Mouse (Mus musculus): ENCODE data around the gene En1. TPM values are rescaled to one million over a fixed set of nuclear protein-coding genes. Genes with fewer than 3 reads are reported as not detected.

The En1 gene
- polyA plus RNA-seq, 1 experiment from 2014 or later = 0.09 TPM

DNA sequence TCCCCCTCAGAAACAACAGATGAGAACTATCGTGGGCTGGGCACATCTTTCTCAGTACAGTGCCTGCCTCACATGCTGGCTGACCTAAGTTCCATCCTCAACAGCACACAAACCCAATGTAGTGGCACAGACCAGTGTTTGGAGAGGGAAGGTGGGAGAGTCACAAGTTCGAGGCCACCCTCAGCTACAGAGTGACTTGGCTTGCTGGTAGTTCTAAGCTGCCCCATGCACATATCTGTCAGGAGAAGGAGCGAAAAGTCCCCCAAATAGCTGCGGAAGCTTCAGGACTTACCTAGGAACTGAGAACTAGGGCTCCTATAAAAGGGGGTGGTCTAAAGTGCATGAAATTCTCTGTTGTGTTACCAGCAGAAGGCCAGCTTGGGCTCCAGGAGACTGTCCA lies 14.3 kb upstream of the En1 start:
- ATAC-seq (ENCODE audit: insufficient read depth, low FRiP score) = no peak
- Histone ChIP-seq H3K27me3 (ENCODE audit: control insufficient read depth, insufficient read depth, low read length) (peaks cover 17% of the 10 kb centered on the region), H3K9ac (ENCODE audit: low read length) (no peak overlapping the region), H3K27ac (ENCODE audit: low read length) (no peak overlapping the region), H3K4me2 (ENCODE audit: low read depth, low read length) (no peak overlapping the region), H3K36me3 (ENCODE audit: control insufficient read depth, insufficient read depth, low read length) (no peaks in the 10 kb centered on the region), H3K4me1 (ENCODE audit: control insufficient read depth, insufficient read depth, low read length) (no peaks in the 10 kb centered on the region), H3K4me3 (replicated peaks; ENCODE audit: low read length) (no peak overlapping the region), H3K9me3 (replicated peaks; ENCODE audit: control insufficient read depth, low read length) (no peaks in the 10 kb centered on the region)
- WGBS = 79% methylated on average over 4 of the region's 4 CpGs

DNA sequence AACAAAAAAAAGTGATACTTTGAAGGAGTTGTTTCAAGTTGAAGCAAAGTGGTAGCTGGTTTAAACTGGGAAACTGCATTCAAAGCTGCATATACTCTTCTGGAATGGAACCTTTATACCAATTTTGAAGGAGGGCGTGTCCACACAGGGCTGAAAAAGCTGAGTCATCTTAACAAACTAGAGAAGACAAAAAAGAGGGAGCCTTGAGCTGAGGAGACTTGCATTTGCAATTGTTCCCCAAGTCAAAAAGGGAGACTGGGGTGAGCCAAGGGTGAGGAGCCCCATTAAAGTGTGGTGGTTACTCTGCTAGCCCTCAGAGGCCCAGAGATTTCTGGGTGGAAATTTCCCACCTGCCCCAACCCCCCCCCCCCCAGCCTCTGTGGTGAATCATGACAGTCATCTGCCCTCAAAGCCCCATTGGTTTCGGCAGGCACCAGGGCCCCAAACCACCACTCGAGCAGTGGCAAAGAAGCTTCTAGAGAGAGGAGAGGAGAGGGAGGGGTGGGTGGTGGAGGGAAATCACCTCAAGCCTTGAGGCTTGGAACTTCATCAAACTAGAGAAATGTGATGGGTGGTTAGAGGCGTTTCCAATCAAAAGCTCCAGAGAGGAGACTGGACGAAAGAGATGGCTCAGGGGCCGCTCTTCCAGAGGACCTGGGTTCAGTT lies 13.7 kb upstream of the En1 start:
- H3K4me3 ChIP-seq (replicated peaks; ENCODE audit: low read length) = no peak overlapping the region
- no peak overlapping the region for H3K9ac ChIP-seq (ENCODE audit: low read length)
- H3K27me3 ChIP-seq (ENCODE audit: control insufficient read depth, insufficient read depth, low read length) = peaks cover 22% of the 10 kb centered on the region
- no peaks in the 10 kb centered on the region for H3K36me3 ChIP-seq (ENCODE audit: control insufficient read depth, insufficient read depth, low read length)
- ATAC-seq (ENCODE audit: insufficient read depth, low FRiP score) = no peak
- H3K9me3 ChIP-seq (replicated peaks; ENCODE audit: control insufficient read depth, low read length) = no peaks in the 10 kb centered on the region
- WGBS = 74% methylated on average over 6 of the region's 6 CpGs
- no peak overlapping the region for H3K4me2 ChIP-seq (ENCODE audit: low read depth, low read length)
- H3K27ac ChIP-seq (ENCODE audit: low read length) = no peak overlapping the region
- no peaks in the 10 kb centered on the region for H3K4me1 ChIP-seq (ENCODE audit: control insufficient read depth, insufficient read depth, low read length)

DNA sequence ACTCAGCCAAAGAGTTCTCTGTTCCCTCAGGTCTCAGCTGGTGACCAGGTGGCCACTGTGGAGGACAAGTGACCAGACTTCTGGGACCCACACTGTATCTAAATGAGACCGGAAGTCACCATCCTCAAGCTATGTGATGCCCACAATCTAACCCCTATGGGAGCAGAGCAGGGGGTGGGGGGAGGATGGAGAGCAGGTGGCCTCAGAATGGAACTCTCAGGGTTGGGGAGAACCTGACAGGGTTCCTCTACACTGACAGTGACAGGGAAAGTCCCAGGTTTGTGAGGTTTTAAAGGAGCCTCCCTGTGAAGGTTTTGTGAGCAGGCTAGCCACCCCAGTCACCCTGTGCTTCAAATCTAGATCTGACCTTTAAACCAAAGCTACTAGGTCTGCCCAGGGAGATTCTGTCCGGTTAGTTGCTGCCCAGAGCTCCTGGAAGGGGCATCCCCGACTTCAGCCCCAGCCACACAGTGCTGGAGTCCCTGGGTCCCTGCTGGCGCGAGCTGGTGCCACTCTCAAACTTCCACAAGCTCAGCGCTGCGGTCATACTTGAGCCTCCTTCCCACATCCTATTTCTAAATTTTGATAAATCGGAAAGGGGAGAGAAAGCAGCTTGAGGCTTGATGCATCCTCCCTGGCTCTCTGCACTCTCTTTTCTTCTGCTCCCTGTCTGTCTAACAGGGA lies 8.8 kb upstream of the En1 start:
- Histone ChIP-seq H3K36me3 (ENCODE audit: control insufficient read depth, insufficient read depth, low read length) (no peaks in the 10 kb centered on the region), H3K9ac (ENCODE audit: low read length) (no peak overlapping the region), H3K4me2 (ENCODE audit: low read depth, low read length) (no peak overlapping the region), H3K4me3 (replicated peaks; ENCODE audit: low read length) (no peak overlapping the region), H3K27ac (ENCODE audit: low read length) (no peak overlapping the region), H3K4me1 (ENCODE audit: control insufficient read depth, insufficient read depth, low read length) (no peaks in the 10 kb centered on the region; the same call in 1 of the 2 replicates), H3K27me3 (ENCODE audit: control insufficient read depth, insufficient read depth, low read length) (peaks cover 70% of the 10 kb centered on the region), H3K9me3 (replicated peaks; ENCODE audit: control insufficient read depth, low read length) (no peaks in the 10 kb centered on the region)
- 8% methylated on average over 8 of the region's 8 CpGs for WGBS
- ATAC-seq (ENCODE audit: insufficient read depth, low FRiP score) = no peak

DNA sequence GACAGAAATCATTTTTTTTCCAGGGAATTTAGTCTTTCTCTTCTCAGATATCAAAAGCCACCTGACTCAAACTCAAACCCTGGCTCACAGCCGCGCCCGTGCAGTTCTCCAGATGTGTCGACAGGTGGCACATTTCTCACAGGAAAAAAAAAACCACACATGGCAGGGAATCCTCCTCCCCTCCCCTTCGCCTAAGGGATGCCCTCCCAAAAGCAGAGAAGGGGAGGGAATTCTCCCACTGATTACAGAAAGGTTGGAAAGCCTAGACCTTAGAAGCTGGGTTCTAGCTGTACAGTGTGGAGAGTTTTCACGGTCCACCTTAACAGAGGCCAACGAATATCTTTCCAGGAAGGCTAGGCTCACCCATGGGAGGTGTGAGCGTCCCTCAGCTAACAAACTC lies 7.6 kb upstream of the En1 start:
- H3K4me2 ChIP-seq (ENCODE audit: low read depth, low read length) = no peak overlapping the region
- H3K9ac ChIP-seq (ENCODE audit: low read length) = no peak overlapping the region
- H3K4me3 ChIP-seq (replicated peaks; ENCODE audit: low read length) = no peak overlapping the region
- peaks cover 83% of the 10 kb centered on the region for H3K27me3 ChIP-seq (ENCODE audit: control insufficient read depth, insufficient read depth, low read length)
- WGBS = 2% methylated on average over 8 of the region's 8 CpGs
- ATAC-seq (ENCODE audit: insufficient read depth, low FRiP score) = no peak
- no peaks in the 10 kb centered on the region for H3K9me3 ChIP-seq (replicated peaks; ENCODE audit: control insufficient read depth, low read length)
- H3K27ac ChIP-seq (ENCODE audit: low read length) = no peak overlapping the region
- no peaks in the 10 kb centered on the region; the same call in 1 of the 2 replicates for H3K4me1 ChIP-seq (ENCODE audit: control insufficient read depth, insufficient read depth, low read length)
- H3K36me3 ChIP-seq (ENCODE audit: control insufficient read depth, insufficient read depth, low read length) = no peaks in the 10 kb centered on the region

DNA sequence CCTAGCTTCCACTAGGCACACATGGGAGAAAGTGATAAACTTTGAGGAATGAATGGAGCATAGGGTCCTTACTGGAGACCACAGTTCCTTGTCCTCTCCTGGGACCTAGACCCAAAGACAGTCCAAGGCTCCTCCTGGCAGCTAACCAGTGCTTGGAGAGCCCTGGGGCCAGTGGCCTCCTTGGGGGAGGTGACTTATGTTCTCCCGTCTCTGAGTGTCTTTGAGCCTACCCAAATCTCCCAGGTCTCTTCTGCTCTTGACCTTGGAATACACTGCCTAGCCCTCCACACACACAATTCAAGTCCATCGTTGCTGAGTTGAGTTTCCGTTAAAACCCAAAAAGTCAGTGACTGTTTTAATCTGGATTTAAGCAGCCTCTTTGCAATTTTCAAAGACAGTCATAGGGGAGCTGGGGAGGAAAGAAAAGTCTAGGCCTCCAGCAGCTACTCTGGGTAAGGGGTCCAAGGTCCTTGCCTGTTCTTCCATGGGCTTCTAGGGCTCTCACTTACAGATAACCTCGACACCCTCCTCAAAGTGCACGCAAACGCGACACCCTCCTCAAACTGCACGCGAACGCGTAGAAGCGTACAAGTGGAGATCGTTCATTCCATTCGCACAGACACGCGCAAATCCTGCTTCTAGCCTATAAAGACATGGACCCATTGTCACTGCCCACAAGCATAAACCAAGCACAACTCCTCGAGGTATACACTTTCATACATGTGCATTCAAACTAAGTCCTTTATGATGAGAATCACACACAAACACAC lies 6.6 kb upstream of the En1 start:
- peaks cover 91% of the 10 kb centered on the region for H3K27me3 ChIP-seq (ENCODE audit: control insufficient read depth, insufficient read depth, low read length)
- no peaks in the 10 kb centered on the region for H3K9me3 ChIP-seq (replicated peaks; ENCODE audit: control insufficient read depth, low read length)
- WGBS = 2% methylated on average over 17 of the region's 17 CpGs

DNA sequence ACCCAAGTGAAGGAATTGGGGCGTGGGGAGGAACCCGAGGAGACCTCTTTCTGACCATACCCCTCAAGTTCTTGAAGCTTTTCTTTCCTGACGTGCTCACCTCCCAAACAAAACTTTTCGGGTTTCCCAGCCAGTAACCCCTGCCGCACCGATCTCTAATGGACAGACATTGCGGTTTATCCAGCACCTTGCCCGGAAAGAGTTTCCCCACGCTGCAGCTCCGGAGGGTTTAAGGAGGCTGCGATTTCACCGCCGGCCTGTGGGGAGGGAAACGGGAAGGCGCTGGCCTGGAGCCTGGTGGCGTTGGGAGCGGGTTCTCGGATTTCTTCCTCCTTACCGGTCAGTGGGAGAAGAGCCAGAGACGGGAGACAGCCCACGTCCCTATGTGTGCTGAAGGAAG lies 5.9 kb upstream of the En1 start:
- no peak for ATAC-seq (ENCODE audit: insufficient read depth, low FRiP score)
- H3K4me3 ChIP-seq (replicated peaks; ENCODE audit: low read length) = peak overlapping the region; percentile 16
- WGBS = under 1% methylated on average over 20 of the region's 21 CpGs

More for the DNA sequence above, 6.6 kb upstream of the En1 start:
- Histone ChIP-seq H3K4me2 (ENCODE audit: low read depth, low read length) (no peak overlapping the region), H3K36me3 (ENCODE audit: control insufficient read depth, insufficient read depth, low read length) (no peaks in the 10 kb centered on the region), H3K4me1 (ENCODE audit: control insufficient read depth, insufficient read depth, low read length) (no peaks in the 10 kb centered on the region; the same call in 1 of the 2 replicates), H3K4me3 (replicated peaks; ENCODE audit: low read length) (no peak overlapping the region), H3K27ac (ENCODE audit: low read length) (no peak overlapping the region), H3K9ac (ENCODE audit: low read length) (no peak overlapping the region)
- no peak for ATAC-seq (ENCODE audit: insufficient read depth, low FRiP score)

GRCm38 (mm10) chr1:120596784-120597183 lies 5.4 kb upstream of the En1 start:
- Histone ChIP-seq H3K27me3 (ENCODE audit: control insufficient read depth, insufficient read depth, low read length) (peaks cover 99% of the 10 kb centered on the region), H3K4me1 (ENCODE audit: control insufficient read depth, insufficient read depth, low read length) (no peaks in the 10 kb centered on the region; the same call in 1 of the 2 replicates), H3K4me2 (ENCODE audit: low read depth, low read length) (peak overlapping the region; percentile 40), H3K36me3 (ENCODE audit: control insufficient read depth, insufficient read depth, low read length) (no peaks in the 10 kb centered on the region), H3K9ac (ENCODE audit: low read length) (no peak overlapping the region), H3K4me3 (replicated peaks; ENCODE audit: low read length) (peak overlapping the region; percentile 16), H3K27ac (ENCODE audit: low read length) (no peak overlapping the region), H3K9me3 (replicated peaks; ENCODE audit: control insufficient read depth, low read length) (no peaks in the 10 kb centered on the region)
- no peak for ATAC-seq (ENCODE audit: insufficient read depth, low FRiP score)
- WGBS = 1% methylated on average over 19 of the region's 19 CpGs

More for the DNA sequence above, 5.9 kb upstream of the En1 start:
- Histone ChIP-seq H3K9ac (ENCODE audit: low read length) (no peak overlapping the region), H3K4me1 (ENCODE audit: control insufficient read depth, insufficient read depth, low read length) (no peaks in the 10 kb centered on the region; the same call in 1 of the 2 replicates), H3K27me3 (ENCODE audit: control insufficient read depth, insufficient read depth, low read length) (peaks cover 96% of the 10 kb centered on the region), H3K36me3 (ENCODE audit: control insufficient read depth, insufficient read depth, low read length) (no peaks in the 10 kb centered on the region), H3K4me2 (ENCODE audit: low read depth, low read length) (peak overlapping the region; percentile 40), H3K27ac (ENCODE audit: low read length) (no peak overlapping the region), H3K9me3 (replicated peaks; ENCODE audit: control insufficient read depth, low read length) (no peaks in the 10 kb centered on the region)

DNA sequence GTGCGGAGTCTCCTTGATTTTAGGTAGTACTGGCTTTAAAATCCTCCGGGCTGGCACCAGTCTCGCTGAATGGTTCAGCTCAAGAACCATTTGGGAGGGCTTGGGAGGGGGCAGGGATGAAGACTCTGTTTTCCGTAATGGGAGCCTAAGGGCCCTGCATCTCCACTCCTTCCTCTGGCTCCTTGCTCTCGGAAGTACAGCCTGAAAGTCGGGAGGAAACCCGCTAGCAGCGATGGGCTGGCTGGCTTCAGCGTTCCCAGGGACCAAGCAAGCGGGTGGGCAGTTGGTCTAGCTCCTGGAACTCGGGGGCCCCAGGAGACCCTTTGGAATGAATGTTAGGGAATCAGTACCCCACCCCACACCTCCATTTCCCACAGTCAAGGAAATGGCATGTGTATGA lies 4.9 kb upstream of the En1 start:
- Histone ChIP-seq H3K27ac (ENCODE audit: low read length) (no peak overlapping the region), H3K9me3 (replicated peaks; ENCODE audit: control insufficient read depth, low read length) (no peaks in the 10 kb centered on the region), H3K4me2 (ENCODE audit: low read depth, low read length) (no peak overlapping the region), H3K9ac (ENCODE audit: low read length) (no peak overlapping the region), H3K27me3 (ENCODE audit: control insufficient read depth, insufficient read depth, low read length) (peaks cover 99% of the 10 kb centered on the region), H3K36me3 (ENCODE audit: control insufficient read depth, insufficient read depth, low read length) (no peaks in the 10 kb centered on the region), H3K4me3 (replicated peaks; ENCODE audit: low read length) (no peak overlapping the region), H3K4me1 (ENCODE audit: control insufficient read depth, insufficient read depth, low read length) (peaks cover 4% of the 10 kb centered on the region)
- WGBS = 1% methylated on average over 11 of the region's 11 CpGs
- ATAC-seq (ENCODE audit: insufficient read depth, low FRiP score) = no peak

All from stomach, embryonic 16.5 days (tissue).